Mouse (Mus musculus) ES-Bruce4 (cell line): ENCODE results near the gene Cgnl1.

Experiments
- CTCF ChIP-seq: IDR thresholded peaks from one replicate; pipeline ENCODE4 v1.8.1; 2011; ENCODE audit warnings: low read depth, low read length
- POLR2A ChIP-seq: IDR thresholded peaks from one replicate; pipeline ENCODE4 v1.8.1; 2011; ENCODE audit warnings: low read length; ENCODE audit not compliant: insufficient read depth

DNA sequence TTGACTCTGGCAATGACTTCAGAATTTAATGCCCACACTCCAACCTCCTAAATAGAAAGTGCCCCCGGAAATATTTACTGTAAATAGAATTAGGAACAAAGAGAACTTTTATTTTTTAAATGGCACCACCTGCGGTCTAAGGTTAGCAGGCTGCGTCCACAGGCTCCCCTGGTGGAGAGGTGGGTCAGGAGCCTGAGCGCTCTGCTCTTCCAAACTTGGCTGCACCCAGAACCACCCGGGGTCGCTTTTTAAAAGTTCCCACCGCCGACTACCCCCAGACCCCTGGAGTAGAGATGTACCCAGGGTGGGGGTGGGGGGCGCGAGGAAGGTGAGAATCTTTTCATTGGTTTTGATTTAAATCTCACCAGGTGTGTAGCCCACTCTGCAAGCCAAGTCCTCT, 918 bp downstream of the Cgnl1 start:
- peak; percentile 10 for TF ChIP-seq CTCF
- TF ChIP-seq POLR2A: no peak
